Mouse (Mus musculus): ENCODE measurements around the gene Lats2.

GRCm38 (mm10) chr14:57755661-57756060 is 2.5 kb downstream of the Lats2 start:
- TF ChIP-seq CTCF (IDR thresholded peaks at IDR 0.05; ENCODE audit: low read depth) (no peak), EP300 (IDR thresholded peaks at IDR 0.05; ENCODE audit: low read depth) (peak; percentile 56; the same call in 1 of the 2 replicates)

Measured in liver, embryonic 14.5 days (tissue).